Mouse (Mus musculus) bone marrow macrophage, adult 2 months (primary cell): Measurements from ENCODE around the gene Dnah7b. TPM values are rescaled to one million over a fixed set of nuclear protein-coding genes. Genes with fewer than 3 reads are reported as not detected.
"Not testable (repeated sequence)": the region's sequence is repeated elsewhere in the genome, so short reads cannot be mapped to it uniquely, and the experiment has no call there.

Source experiments
- H3K27ac ChIP-seq: 2 replicates; pipeline ENCODE4 v1.5.1; 2012; ENCODE audit warnings: low read depth, low read length; ENCODE audit not compliant: insufficient read depth
- H3K4me1 ChIP-seq: 2 replicates; pipeline ENCODE4 v1.6.1; 2012; ENCODE audit warnings: low read length; ENCODE audit not compliant: control insufficient read depth, insufficient read depth
- H3K4me3 ChIP-seq: 2 replicates; pipeline ENCODE4 v1.5.1; 2012; ENCODE audit warnings: mild to moderate bottlenecking, low read length, moderate library complexity; ENCODE audit not compliant: insufficient read depth
- CTCF ChIP-seq: IDR thresholded peaks from 2 replicates; pipeline ENCODE4 v1.5.1; 2012; ENCODE audit warnings: low read depth, mild to moderate bottlenecking, low read length, moderate library complexity
- POLR2A ChIP-seq: IDR thresholded peaks from 2 replicates; pipeline ENCODE4 v1.6.1; 2012; ENCODE audit warnings: mild to moderate bottlenecking, low read depth, low read length, borderline replicate concordance
- polyA plus RNA-seq: library from polyadenylated mRNA; stranded (reverse); fragments of >200 nt; gene quantifications from 2 replicates; pipeline ENCODE4 v1.2.4, GENCODE M21; 2012; ENCODE audit not compliant: missing spikeins, insufficient read depth, insufficient read length

The Dnah7b gene
- polyA plus RNA-seq, 1 experiment = not detected

GRCm38 (mm10) chr1:46408324-46409115 lies 342.4 kb downstream of the Dnah7b start:
- H3K4me1 ChIP-seq = no peaks in the 10 kb centered on the region
- no peak overlapping the region for H3K4me3 ChIP-seq
- no peak overlapping the region for H3K27ac ChIP-seq
- TF ChIP-seq CTCF (no peak), POLR2A (no peak)

DNA sequence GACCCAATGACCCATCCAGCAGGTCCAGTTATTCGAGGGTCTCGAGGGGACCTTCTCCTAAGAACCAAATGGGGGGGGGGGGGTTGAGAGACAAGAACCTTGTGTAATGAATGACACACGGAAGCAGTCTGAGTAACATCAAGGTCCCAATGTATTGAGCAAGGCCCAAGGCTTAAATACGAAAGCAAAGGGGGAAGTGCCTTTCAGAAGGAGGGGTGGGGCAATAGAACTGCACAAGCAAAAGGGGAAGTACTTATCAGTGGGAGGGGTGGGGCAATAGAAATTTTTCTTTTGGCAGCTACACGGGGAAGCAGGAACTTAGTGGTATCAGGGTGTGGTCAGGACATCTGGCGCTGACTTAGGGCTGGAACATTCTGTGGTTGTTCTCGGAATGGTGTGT lies 348.7 kb downstream of the Dnah7b start:
- H3K27ac ChIP-seq, H3K4me3 ChIP-seq, H3K4me1 ChIP-seq: not testable (repeated sequence)

GRCm38 (mm10) chr1:46416946-46417345 lies 350.8 kb downstream of the Dnah7b start:
- H3K4me3 ChIP-seq, H3K27ac ChIP-seq, H3K4me1 ChIP-seq: not testable (repeated sequence)

GRCm38 (mm10) chr1:46418966-46419365 lies 352.9 kb downstream of the Dnah7b start:
- H3K4me3 ChIP-seq, H3K4me1 ChIP-seq, H3K27ac ChIP-seq: not testable (repeated sequence)

Other genes starting within 250 kb of the Dnah7b start
- not detected in 2 replicates for gene Gm5269, start 176.0 kb upstream of the Dnah7b start, polyA plus RNA-seq
- gene Slc40a1, start 139.8 kb upstream of the Dnah7b start, polyA plus RNA-seq = 35.5 and 36.3 TPM in 2 replicates